Mouse (Mus musculus) fat pad, adult 2 months (tissue): Measurements from ENCODE around the gene Tmem119.
"Not testable (repeated sequence)": the region's sequence is repeated elsewhere in the genome, so short reads cannot be mapped to it uniquely, and the experiment has no call there.

Experiments used
- DNase-seq: peaks from one replicate; pipeline ENCODE4 v3.0.0-alpha.2; 2011; ENCODE audit warnings: low read depth, low spot score; ENCODE audit errors: extremely low read depth

Tmem119 gene

GRCm38 (mm10) chr5:113818572-113818971, 18.3 kb upstream of the Tmem119 start:
- no peak for DNase-seq

- no peak for DNase-seq
Measured at GRCm38 (mm10) chr5:113815638-113816152, 15.4 kb upstream of the Tmem119 start.

GRCm38 (mm10) chr5:113815041-113815389, 14.7 kb upstream of the Tmem119 start:
- DNase-seq: no peak

- no peak for DNase-seq
Measured at GRCm38 (mm10) chr5:113814111-113815040, 14.1 kb upstream of the Tmem119 start.

GRCm38 (mm10) chr5:113813608-113814007, 13.3 kb upstream of the Tmem119 start:
- DNase-seq: no peak

GRCm38 (mm10) chr5:113812638-113813037, 12.3 kb upstream of the Tmem119 start:
- no peak for DNase-seq

GRCm38 (mm10) chr5:113811824-113812420, 11.6 kb upstream of the Tmem119 start:
- DNase-seq: not testable (repeated sequence)

- DNase-seq: no peak
Measured at GRCm38 (mm10) chr5:113810111-113810510, 9.8 kb upstream of the Tmem119 start.

- DNase-seq: no peak
Measured at GRCm38 (mm10) chr5:113808177-113808576, 7.9 kb upstream of the Tmem119 start.

- no peak for DNase-seq
Measured at GRCm38 (mm10) chr5:113807712-113808111, 7.4 kb upstream of the Tmem119 start.

- no peak for DNase-seq
Measured at GRCm38 (mm10) chr5:113806414-113806813, 6.1 kb upstream of the Tmem119 start.

- DNase-seq: no peak
Measured at GRCm38 (mm10) chr5:113805301-113805700, 5.0 kb upstream of the Tmem119 start.

GRCm38 (mm10) chr5:113804395-113804966, 4.2 kb upstream of the Tmem119 start:
- DNase-seq: no peak

GRCm38 (mm10) chr5:113799691-113800090, 625 bp downstream of the Tmem119 start:
- no peak for DNase-seq

- DNase-seq: no peak
Measured at GRCm38 (mm10) chr5:113798525-113798924, 1.8 kb downstream of the Tmem119 start.

GRCm38 (mm10) chr5:113797149-113797882, 3.0 kb downstream of the Tmem119 start:
- no peak for DNase-seq

GRCm38 (mm10) chr5:113796401-113797148, 3.7 kb downstream of the Tmem119 start:
- no peak for DNase-seq

- DNase-seq: no peak
Measured at GRCm38 (mm10) chr5:113791197-113792095, 8.9 kb downstream of the Tmem119 start.

- no peak for DNase-seq
Measured at GRCm38 (mm10) chr5:113790453-113791196, 9.7 kb downstream of the Tmem119 start.
